Mouse (Mus musculus): ENCODE data around the gene Mllt11. TPM values are rescaled to one million over a fixed set of nuclear protein-coding genes. Genes with fewer than 3 reads are reported as not detected.

Mllt11 gene
- polyA plus RNA-seq, 1 experiment, result 66.1 TPM

DNA sequence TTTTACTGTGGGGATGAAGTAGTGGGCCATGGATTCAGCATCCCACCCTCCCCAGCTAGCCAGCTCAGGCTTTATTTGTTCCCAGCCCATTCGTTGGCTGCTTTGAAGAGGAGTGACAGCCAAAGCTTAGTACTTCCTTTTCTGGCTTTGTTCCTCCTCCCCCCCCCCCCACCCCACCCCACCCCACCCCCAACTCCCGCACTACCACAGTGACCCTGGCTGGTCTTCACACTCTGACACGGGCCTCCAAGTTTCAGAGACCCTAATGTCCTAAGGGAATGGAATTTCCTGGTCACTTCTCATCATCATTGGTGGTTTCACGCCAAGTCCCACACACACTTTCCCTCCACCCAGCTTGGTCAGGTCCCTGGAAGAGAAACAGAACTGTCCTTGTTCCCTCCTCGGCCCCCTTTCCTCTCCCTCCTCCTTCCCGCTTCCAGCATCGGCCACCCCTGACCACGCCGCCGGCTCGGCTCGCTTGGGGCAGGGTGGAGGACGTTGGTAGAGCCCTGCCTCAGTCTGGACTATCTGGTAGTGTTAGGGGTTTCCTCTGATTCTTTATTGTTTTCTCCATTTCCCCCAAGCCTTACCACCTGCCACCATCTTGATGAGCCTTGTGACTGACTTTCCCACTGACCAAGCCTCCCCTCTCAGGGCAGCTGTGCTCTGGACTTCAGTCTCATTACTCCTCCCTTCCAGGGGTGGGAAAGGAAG is 2.0 kb downstream of the Mllt11 start:
- Histone ChIP-seq H3K27me3 (ENCODE audit: control insufficient read depth, insufficient read depth, low read length) (no peaks in the 10 kb centered on the region), H3K27ac (ENCODE audit: control insufficient read depth, insufficient read depth, low read length) (peak overlapping the region; percentile 89), H3K36me3 (ENCODE audit: control insufficient read depth, insufficient read depth, low read length) (peaks cover 33% of the 10 kb centered on the region), H3K4me1 (replicated peaks; ENCODE audit: control insufficient read depth, insufficient read depth, low read length) (peaks cover 30% of the 10 kb centered on the region), H3K4me3 (ENCODE audit: control insufficient read depth, insufficient read depth, low read length) (peak overlapping the region; percentile 72)
- 3% methylated on average over 13 of the region's 13 CpGs for WGBS
- TF ChIP-seq POLR2A (IDR thresholded peaks at IDR 0.05; ENCODE audit: control insufficient read depth, extremely low read depth, insufficient read depth, low read length, poor library complexity) (no peak), CTCF (IDR thresholded peaks at IDR 0.05; ENCODE audit: borderline replicate concordance, control insufficient read depth, extremely low read depth, insufficient read depth, low read length, poor library complexity) (no peak)
- peak; percentile 43 for DNase-seq

- TF ChIP-seq CTCF (IDR thresholded peaks at IDR 0.05; ENCODE audit: borderline replicate concordance, control insufficient read depth, extremely low read depth, insufficient read depth, low read length, poor library complexity) (no peak), POLR2A (IDR thresholded peaks at IDR 0.05; ENCODE audit: control insufficient read depth, extremely low read depth, insufficient read depth, low read length, poor library complexity) (no peak)
- WGBS, result under 1% methylated on average over 43 of the region's 43 CpGs
- Histone ChIP-seq H3K27me3 (ENCODE audit: control insufficient read depth, insufficient read depth, low read length) (no peaks in the 10 kb centered on the region), H3K27ac (ENCODE audit: control insufficient read depth, insufficient read depth, low read length) (peak overlapping the region; percentile 89), H3K36me3 (ENCODE audit: control insufficient read depth, insufficient read depth, low read length) (peaks cover 25% of the 10 kb centered on the region), H3K4me3 (ENCODE audit: control insufficient read depth, insufficient read depth, low read length) (peak overlapping the region; percentile 72), H3K4me1 (replicated peaks; ENCODE audit: control insufficient read depth, insufficient read depth, low read length) (peaks cover 28% of the 10 kb centered on the region)
- DNase-seq, result peak; percentile 53
These were observed 2.8 kb downstream of the Mllt11 start for GRCm38 (mm10) chr3:95228894-95229780.

DNA sequence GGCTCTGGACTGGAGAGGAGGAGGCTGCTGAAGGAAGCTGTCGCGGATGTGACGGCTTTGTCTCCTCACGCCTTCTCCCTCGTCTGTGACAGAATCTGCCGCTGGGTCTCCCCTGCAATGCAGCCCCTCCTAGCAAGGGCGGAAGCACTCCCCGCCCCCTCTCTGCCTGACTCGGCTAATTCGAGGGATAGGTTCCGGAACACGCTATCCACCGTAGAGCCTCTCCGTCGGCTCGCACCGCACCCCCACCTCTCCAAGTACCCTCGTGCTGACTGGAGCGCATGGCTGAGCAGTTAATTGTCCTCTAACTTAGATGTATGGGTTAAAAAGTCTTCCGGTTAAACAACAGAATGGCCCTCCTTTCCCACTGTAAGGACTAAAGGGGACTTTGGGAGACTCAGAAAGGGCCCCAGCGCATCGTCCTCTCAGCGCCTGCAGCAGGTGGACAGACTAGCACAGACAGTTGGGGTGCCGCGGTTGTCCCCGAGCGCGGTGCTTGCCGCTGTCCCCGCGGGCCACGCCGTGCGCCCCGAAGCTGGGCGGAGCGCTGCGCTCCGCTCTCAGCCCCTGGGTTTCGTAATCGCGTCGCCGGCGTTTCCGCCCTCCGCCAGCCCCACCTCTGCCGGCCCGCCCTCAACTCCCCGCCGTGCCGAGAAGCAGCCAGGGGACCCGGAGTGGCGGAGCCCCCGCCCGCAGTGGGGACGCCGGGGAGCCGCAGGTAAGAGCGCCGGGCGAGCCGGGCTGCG is 3.6 kb downstream of the Mllt11 start, which contains the start of gene Cdc42se1:
TSS of gene Cdc42se1 (plus strand) at position 585 of the 746 bp plus-strand sequence.
- TF ChIP-seq CTCF (IDR thresholded peaks at IDR 0.05; ENCODE audit: borderline replicate concordance, control insufficient read depth, extremely low read depth, insufficient read depth, low read length, poor library complexity), result peak; percentile 48; the same call in 1 of the 2 replicates
- peak; percentile 95; the same call in 1 of the 2 replicates for TF ChIP-seq POLR2A (IDR thresholded peaks at IDR 0.05; ENCODE audit: control insufficient read depth, extremely low read depth, insufficient read depth, low read length, poor library complexity)
- Histone ChIP-seq H3K36me3 (ENCODE audit: control insufficient read depth, insufficient read depth, low read length) (peaks cover 18% of the 10 kb centered on the region), H3K4me3 (ENCODE audit: control insufficient read depth, insufficient read depth, low read length) (peak within 1 kb of the TSS; percentile 72), H3K27me3 (ENCODE audit: control insufficient read depth, insufficient read depth, low read length) (no peaks in the 10 kb centered on the region), H3K27ac (ENCODE audit: control insufficient read depth, insufficient read depth, low read length) (peak within 1 kb of the TSS; percentile 89), H3K4me1 (replicated peaks; ENCODE audit: control insufficient read depth, insufficient read depth, low read length) (peaks cover 28% of the 10 kb centered on the region)
- WGBS, result under 1% methylated on average over 64 of the region's 64 CpGs
- peak; percentile 93 for DNase-seq

DNA sequence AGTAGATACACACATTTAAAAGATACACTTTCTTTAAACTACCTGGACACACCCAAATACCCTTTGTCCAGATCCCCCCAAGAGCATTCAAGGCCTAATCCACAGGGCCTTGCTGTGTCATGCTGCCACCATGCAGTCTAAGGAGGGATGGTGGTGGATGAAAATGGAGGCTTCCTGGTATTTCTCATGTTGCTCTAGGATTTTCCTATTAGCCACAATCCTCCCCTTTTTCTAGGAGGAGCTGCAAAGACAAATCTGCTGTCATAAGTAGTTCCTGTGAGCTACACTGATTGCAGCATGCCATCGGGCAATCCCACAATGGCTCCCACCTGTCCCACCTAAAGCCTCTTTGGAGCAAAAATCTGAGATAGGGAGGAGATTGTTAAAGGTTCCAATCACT is 4.8 kb downstream of the Mllt11 start:
- TF ChIP-seq POLR2A (IDR thresholded peaks at IDR 0.05; ENCODE audit: control insufficient read depth, extremely low read depth, insufficient read depth, low read length, poor library complexity) (no peak), CTCF (IDR thresholded peaks at IDR 0.05; ENCODE audit: borderline replicate concordance, control insufficient read depth, extremely low read depth, insufficient read depth, low read length, poor library complexity) (no peak)
- Histone ChIP-seq H3K27me3 (ENCODE audit: control insufficient read depth, insufficient read depth, low read length) (no peaks in the 10 kb centered on the region), H3K4me3 (ENCODE audit: control insufficient read depth, insufficient read depth, low read length) (no peak overlapping the region), H3K36me3 (ENCODE audit: control insufficient read depth, insufficient read depth, low read length) (peaks cover 8% of the 10 kb centered on the region), H3K27ac (ENCODE audit: control insufficient read depth, insufficient read depth, low read length) (no peak overlapping the region), H3K4me1 (replicated peaks; ENCODE audit: control insufficient read depth, insufficient read depth, low read length) (peaks cover 25% of the 10 kb centered on the region)
- DNase-seq, result no peak
- WGBS, result 47% methylated on average over 1 of the region's 1 CpGs

DNA sequence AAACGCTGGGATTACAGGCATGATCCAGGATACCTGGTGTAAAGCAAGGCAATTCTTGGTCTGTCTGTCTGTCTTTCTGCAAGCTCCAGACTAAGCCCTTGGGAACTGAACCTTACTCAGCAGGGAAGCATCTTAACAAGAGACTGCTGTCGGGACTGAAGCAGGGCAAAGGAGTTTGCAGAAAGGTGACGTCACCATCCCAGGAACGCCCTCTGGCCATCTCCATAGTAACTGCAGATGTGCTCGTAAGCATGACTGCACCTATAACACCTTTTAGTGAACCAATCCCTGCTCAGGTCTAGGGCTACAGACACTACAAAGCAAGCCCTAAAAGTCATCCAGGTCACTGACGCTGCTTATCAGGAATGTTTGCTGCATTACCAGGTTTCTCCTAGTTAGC is 7.7 kb downstream of the Mllt11 start:
- no peaks in the 10 kb centered on the region for H3K27me3 ChIP-seq (ENCODE audit: control insufficient read depth, insufficient read depth, low read length)
- H3K4me1 ChIP-seq (replicated peaks; ENCODE audit: control insufficient read depth, insufficient read depth, low read length), result peaks cover 4% of the 10 kb centered on the region
- DNase-seq, result no peak
- H3K36me3 ChIP-seq (ENCODE audit: control insufficient read depth, insufficient read depth, low read length), result peaks cover 7% of the 10 kb centered on the region; the same call in 1 of the 2 replicates
- no peak overlapping the region for H3K4me3 ChIP-seq (ENCODE audit: control insufficient read depth, insufficient read depth, low read length)
- H3K27ac ChIP-seq (ENCODE audit: control insufficient read depth, insufficient read depth, low read length), result no peak overlapping the region
- no peak for TF ChIP-seq POLR2A (IDR thresholded peaks at IDR 0.05; ENCODE audit: control insufficient read depth, extremely low read depth, insufficient read depth, low read length, poor library complexity)
- TF ChIP-seq CTCF (IDR thresholded peaks at IDR 0.05; ENCODE audit: borderline replicate concordance, control insufficient read depth, extremely low read depth, insufficient read depth, low read length, poor library complexity), result no peak
- WGBS, result 95% methylated on average over 6 of the region's 6 CpGs

GRCm38 (mm10) chr3:95223041-95223440 is 8.9 kb downstream of the Mllt11 start:
- TF ChIP-seq CTCF (IDR thresholded peaks at IDR 0.05; ENCODE audit: borderline replicate concordance, control insufficient read depth, extremely low read depth, insufficient read depth, low read length, poor library complexity) (no peak), POLR2A (IDR thresholded peaks at IDR 0.05; ENCODE audit: control insufficient read depth, extremely low read depth, insufficient read depth, low read length, poor library complexity) (no peak)
- WGBS, result 100% methylated on average over 2 of the region's 2 CpGs
- H3K4me3 ChIP-seq (ENCODE audit: control insufficient read depth, insufficient read depth, low read length), result no peak overlapping the region
- no peak for DNase-seq
- no peak overlapping the region for H3K27ac ChIP-seq (ENCODE audit: control insufficient read depth, insufficient read depth, low read length)
- no peaks in the 10 kb centered on the region for H3K27me3 ChIP-seq (ENCODE audit: control insufficient read depth, insufficient read depth, low read length)
- H3K36me3 ChIP-seq (ENCODE audit: control insufficient read depth, insufficient read depth, low read length), result peaks cover 7% of the 10 kb centered on the region; the same call in 1 of the 2 replicates
- H3K4me1 ChIP-seq (replicated peaks; ENCODE audit: control insufficient read depth, insufficient read depth, low read length), result peaks cover 4% of the 10 kb centered on the region

Data from thymus, adult 2 months (tissue).